Mouse (Mus musculus) bone marrow macrophage, adult 2 months (primary cell): ENCODE measurements at regions not wholly inside any gene's neighbourhood (a gene's known extent, or its start where the extent isn't known, plus 50 kb on each side); places are given as distances from the start of the nearest gene placed in this dataset.

ENCODE experiments used
- H3K27ac ChIP-seq: 2 replicates; pipeline ENCODE4 v1.5.1; 2012; ENCODE audit warnings: low read depth, low read length; ENCODE audit not compliant: insufficient read depth
- H3K4me1 ChIP-seq: 2 replicates; pipeline ENCODE4 v1.6.1; 2012; ENCODE audit warnings: low read length; ENCODE audit not compliant: control insufficient read depth, insufficient read depth
- H3K4me3 ChIP-seq: 2 replicates; pipeline ENCODE4 v1.5.1; 2012; ENCODE audit warnings: mild to moderate bottlenecking, low read length, moderate library complexity; ENCODE audit not compliant: insufficient read depth
- CTCF ChIP-seq: IDR thresholded peaks from 2 replicates; pipeline ENCODE4 v1.5.1; 2012; ENCODE audit warnings: low read depth, mild to moderate bottlenecking, low read length, moderate library complexity
- POLR2A ChIP-seq: IDR thresholded peaks from 2 replicates; pipeline ENCODE4 v1.6.1; 2012; ENCODE audit warnings: mild to moderate bottlenecking, low read depth, low read length, borderline replicate concordance

GRCm38 (mm10) chr12:107356974-107357373, 131.5 kb upstream of the 3110018I06Rik start:
- H3K4me1 ChIP-seq = no peaks in the 10 kb centered on the region

GRCm38 (mm10) chr12:107360511-107360910, 127.9 kb upstream of the 3110018I06Rik start:
- Histone ChIP-seq H3K4me1 (no peaks in the 10 kb centered on the region), H3K27ac (no peak overlapping the region), H3K4me3 (no peak overlapping the region)
- no peak for TF ChIP-seq POLR2A
- no peak for TF ChIP-seq CTCF

More at GRCm38 (mm10) chr12:107356974-107357373, 131.5 kb upstream of the 3110018I06Rik start:
- no peak overlapping the region for H3K4me3 ChIP-seq
- no peak overlapping the region for H3K27ac ChIP-seq
- TF ChIP-seq POLR2A (no peak), CTCF (no peak)

- no peaks in the 10 kb centered on the region for H3K4me1 ChIP-seq
- no peak overlapping the region for H3K27ac ChIP-seq
- TF ChIP-seq CTCF (no peak), POLR2A (no peak)
- no peak overlapping the region for H3K4me3 ChIP-seq
Observed at GRCm38 (mm10) chr12:107361606-107362005, 126.8 kb upstream of the 3110018I06Rik start.

GRCm38 (mm10) chr12:107362120-107362519, 126.3 kb upstream of the 3110018I06Rik start:
- no peak overlapping the region for H3K4me3 ChIP-seq
- H3K27ac ChIP-seq = no peak overlapping the region
- H3K4me1 ChIP-seq = no peaks in the 10 kb centered on the region
- TF ChIP-seq POLR2A (no peak), CTCF (no peak)

- no peak overlapping the region for H3K27ac ChIP-seq
- H3K4me1 ChIP-seq = no peaks in the 10 kb centered on the region
- TF ChIP-seq POLR2A = no peak
- no peak for TF ChIP-seq CTCF
- no peak overlapping the region for H3K4me3 ChIP-seq
Observed at GRCm38 (mm10) chr12:107372254-107372653, 116.2 kb upstream of the 3110018I06Rik start.

GRCm38 (mm10) chr12:107392050-107392795, 96.2 kb upstream of the 3110018I06Rik start:
- Histone ChIP-seq H3K27ac (no peak overlapping the region), H3K4me3 (no peak overlapping the region), H3K4me1 (no peaks in the 10 kb centered on the region)
- no peak for TF ChIP-seq POLR2A
- TF ChIP-seq CTCF = no peak

- Histone ChIP-seq H3K4me3 (no peak overlapping the region), H3K27ac (no peak overlapping the region), H3K4me1 (no peaks in the 10 kb centered on the region)
- TF ChIP-seq POLR2A (no peak), CTCF (no peak)
Observed at GRCm38 (mm10) chr12:107394467-107394866, 94.0 kb upstream of the 3110018I06Rik start.

GRCm38 (mm10) chr12:107404821-107405220, 83.6 kb upstream of the 3110018I06Rik start:
- TF ChIP-seq POLR2A (no peak), CTCF (no peak)
- H3K4me1 ChIP-seq = no peaks in the 10 kb centered on the region
- no peak overlapping the region for H3K27ac ChIP-seq
- H3K4me3 ChIP-seq = no peak overlapping the region

- no peak for TF ChIP-seq POLR2A
- no peak for TF ChIP-seq CTCF
- no peaks in the 10 kb centered on the region for H3K4me1 ChIP-seq
- no peak overlapping the region for H3K27ac ChIP-seq
- H3K4me3 ChIP-seq = no peak overlapping the region
Observed at GRCm38 (mm10) chr12:107423923-107424322, 64.5 kb upstream of the 3110018I06Rik start.

- H3K4me3 ChIP-seq = no peak overlapping the region
- no peak overlapping the region for H3K27ac ChIP-seq
- TF ChIP-seq CTCF (no peak), POLR2A (no peak)
Observed at GRCm38 (mm10) chr12:107438506-107438905, 49.9 kb upstream of the 3110018I06Rik start.

More at GRCm38 (mm10) chr12:107438506-107438905, 49.9 kb upstream of the 3110018I06Rik start:
- no peaks in the 10 kb centered on the region for H3K4me1 ChIP-seq
